Mouse (Mus musculus) yolk sac, embryonic 10.5 days (tissue): ENCODE data around the gene Rnf144a.

Experiments used
- DNase-seq: peaks from one replicate; pipeline ENCODE4 v3.0.0-alpha.2; 2017; ENCODE audit warnings: low spot score

The Rnf144a gene

DNA sequence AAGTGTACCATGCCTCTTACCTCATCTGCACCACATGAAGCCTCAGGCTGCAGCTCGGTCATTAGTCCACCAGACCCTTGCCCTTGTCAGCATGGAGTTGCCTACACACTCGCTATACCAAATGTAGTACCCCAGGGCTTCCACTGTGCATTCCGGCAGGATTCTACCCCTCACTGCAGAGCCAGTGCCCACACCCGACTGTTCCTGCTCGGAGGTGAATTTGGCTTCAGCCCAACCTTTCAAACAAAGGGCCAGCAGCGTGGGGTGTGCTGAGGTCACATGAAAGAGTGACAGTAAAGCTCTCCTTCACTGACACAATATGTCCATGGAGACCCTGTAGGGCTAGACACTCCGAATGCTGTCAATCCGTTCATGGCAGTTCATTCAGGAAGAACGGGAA lies 6.3 kb downstream of the Rnf144a start:
- no peak for DNase-seq

DNA sequence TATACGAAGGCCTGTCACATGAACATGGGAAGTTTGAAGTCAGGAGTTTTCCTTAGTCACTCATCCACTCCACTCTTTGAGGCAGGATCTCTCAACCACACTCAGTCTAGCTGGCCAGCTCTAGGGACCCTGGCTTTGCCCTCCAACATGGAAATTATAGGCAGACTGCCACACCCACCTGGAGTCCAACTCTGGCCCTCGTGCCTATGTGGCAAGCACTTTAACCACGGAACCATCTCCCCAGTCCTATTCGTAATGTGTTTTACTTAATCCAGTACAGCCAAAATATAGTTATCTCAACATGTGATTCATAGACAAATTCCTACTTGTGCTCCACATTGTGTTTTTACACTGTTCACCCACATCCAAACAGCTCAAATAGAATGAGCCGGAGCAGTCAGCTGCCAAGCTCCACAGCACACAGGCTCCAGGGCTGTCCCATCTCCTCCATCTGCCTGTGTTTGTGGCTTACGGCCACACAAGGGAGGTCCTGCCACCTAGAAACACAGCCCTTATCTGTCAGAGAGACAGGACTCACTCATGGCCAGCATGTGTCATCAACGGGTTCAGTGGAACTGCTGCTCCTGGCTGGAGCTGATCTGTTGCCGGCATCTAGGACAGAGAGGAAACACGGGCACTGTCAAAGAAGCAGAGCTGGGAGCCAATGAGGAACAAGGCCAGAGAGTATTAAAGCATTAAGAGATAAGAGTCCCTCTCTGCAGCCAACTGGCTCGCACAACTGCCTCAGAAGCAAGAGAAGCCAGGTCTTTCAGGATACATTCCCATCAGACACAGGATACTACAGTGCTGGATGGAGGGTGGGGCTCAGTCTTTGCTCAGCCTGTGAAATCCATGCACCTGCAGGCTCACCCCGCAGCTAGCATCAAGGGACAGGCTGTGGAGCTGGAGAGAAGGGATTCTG lies 10.0 kb downstream of the Rnf144a start:
- no peak for DNase-seq

GRCm38 (mm10) chr12:26403372-26404125 lies 11.5 kb downstream of the Rnf144a start:
- no peak for DNase-seq

GRCm38 (mm10) chr12:26401696-26402470 lies 13.2 kb downstream of the Rnf144a start:
- no peak for DNase-seq

GRCm38 (mm10) chr12:26401254-26401653 lies 13.8 kb downstream of the Rnf144a start:
- no peak for DNase-seq

GRCm38 (mm10) chr12:26400762-26401161 lies 14.3 kb downstream of the Rnf144a start:
- no peak for DNase-seq

DNA sequence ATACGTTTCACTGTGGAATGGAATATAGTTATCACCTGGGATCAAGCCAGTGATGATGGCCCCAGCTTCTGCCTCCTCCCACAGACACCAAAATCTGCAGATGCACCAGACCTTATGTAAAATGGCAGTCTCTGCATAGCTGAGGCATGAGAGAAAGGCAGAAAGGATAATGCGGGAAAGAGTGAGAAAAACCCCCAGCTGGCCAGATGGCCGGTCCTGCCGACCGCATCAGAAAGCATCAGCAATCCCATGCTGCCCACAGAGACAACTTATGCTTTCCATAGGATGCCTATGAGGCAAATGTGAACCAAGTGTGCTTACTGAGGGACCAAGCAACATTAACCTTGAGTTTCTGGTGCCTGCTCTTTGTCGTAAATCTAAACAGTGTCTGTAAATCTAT lies 15.7 kb downstream of the Rnf144a start:
- no peak for DNase-seq

DNA sequence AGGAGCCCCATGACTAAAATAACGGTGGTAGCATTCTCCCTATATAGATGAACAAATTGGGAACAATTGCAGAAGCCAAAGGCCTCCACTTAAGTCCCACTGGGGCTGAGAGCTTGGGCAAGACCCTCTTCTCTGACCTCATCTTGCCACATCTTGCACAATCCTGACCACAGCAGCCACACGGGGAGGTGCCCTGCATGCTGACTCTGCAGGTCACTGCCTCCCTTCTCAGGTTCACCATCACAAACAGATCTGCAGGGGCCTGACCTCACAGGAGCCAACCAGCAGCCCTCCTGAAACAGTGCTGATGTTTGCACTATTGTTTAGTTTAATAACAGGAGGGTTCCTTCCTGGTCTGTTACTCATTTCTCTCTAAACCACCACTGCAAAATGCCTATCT lies 16.5 kb downstream of the Rnf144a start:
- peak; percentile 29 for DNase-seq

- no peak for DNase-seq
Observed at GRCm38 (mm10) chr12:26394485-26395470, 20.3 kb downstream of the Rnf144a start.

DNA sequence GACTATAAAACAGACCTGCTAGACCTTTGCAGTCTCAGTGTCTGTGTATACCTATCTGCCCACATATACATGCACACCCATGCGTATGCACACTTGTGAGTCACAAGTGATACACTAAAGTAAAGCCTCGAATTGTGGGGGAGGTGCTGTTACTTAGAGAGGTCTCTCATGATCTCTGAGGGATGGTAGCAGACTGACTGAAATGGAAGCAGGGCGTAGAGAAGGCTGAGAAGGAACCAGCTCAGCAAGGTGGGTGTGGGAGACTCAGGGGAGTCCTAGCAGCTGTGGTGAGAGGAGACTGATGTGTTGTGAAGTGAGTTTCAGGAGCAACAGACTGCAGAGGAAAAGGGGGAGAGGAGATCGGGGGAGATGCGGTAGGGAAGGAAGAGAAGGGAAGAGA lies 21.8 kb downstream of the Rnf144a start:
- DNase-seq, result no peak

GRCm38 (mm10) chr12:26391162-26391561 lies 23.9 kb downstream of the Rnf144a start:
- DNase-seq, result no peak

GRCm38 (mm10) chr12:26387523-26387922 lies 27.5 kb downstream of the Rnf144a start:
- no peak for DNase-seq

DNA sequence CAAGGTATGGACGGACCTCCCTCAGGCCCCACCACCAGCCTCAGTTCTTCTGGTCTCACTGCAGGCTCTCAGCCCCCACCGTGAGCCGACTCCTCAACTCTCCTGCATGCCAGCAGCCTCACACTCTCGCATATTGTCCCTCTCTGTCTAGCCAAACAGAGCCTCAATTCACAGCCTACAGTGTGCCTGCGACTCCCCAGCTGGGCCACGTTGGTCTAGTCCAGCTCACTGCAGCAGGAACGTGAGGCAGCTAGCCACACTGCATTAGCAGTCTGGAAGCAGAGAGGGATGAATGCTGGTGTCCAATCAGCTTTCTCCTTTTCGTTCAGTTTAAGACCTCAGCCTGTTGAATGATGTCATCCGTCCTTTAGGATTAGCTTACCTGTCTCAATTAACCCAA lies 28.1 kb downstream of the Rnf144a start:
- no peak for DNase-seq

- no peak for DNase-seq
Observed at GRCm38 (mm10) chr12:26386189-26386588, 28.9 kb downstream of the Rnf144a start.

GRCm38 (mm10) chr12:26385735-26386134 lies 29.3 kb downstream of the Rnf144a start:
- no peak for DNase-seq

DNA sequence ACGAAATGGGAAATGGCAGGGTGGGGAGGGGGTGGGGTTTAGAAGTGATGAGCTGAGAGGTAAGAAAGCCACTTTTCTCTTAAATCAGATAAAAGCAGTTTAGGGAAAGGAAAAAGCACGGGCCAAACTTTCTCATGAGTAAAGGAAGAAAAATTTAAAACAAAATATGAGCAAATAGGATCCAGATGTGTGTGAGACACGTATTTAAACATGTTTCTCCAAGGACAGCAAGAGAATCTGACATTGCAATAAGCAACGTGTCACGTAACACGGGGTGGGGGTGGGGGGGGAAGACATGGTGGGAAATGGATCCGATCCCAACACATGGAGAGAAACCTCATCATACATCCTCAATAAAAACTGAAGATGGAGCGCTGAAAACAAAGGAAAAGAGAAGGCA lies 33.3 kb downstream of the Rnf144a start:
- no peak for DNase-seq

GRCm38 (mm10) chr12:26379797-26380196 lies 35.3 kb downstream of the Rnf144a start:
- DNase-seq, result no peak

- no peak for DNase-seq
Observed at GRCm38 (mm10) chr12:26377691-26378090, 37.4 kb downstream of the Rnf144a start.

DNA sequence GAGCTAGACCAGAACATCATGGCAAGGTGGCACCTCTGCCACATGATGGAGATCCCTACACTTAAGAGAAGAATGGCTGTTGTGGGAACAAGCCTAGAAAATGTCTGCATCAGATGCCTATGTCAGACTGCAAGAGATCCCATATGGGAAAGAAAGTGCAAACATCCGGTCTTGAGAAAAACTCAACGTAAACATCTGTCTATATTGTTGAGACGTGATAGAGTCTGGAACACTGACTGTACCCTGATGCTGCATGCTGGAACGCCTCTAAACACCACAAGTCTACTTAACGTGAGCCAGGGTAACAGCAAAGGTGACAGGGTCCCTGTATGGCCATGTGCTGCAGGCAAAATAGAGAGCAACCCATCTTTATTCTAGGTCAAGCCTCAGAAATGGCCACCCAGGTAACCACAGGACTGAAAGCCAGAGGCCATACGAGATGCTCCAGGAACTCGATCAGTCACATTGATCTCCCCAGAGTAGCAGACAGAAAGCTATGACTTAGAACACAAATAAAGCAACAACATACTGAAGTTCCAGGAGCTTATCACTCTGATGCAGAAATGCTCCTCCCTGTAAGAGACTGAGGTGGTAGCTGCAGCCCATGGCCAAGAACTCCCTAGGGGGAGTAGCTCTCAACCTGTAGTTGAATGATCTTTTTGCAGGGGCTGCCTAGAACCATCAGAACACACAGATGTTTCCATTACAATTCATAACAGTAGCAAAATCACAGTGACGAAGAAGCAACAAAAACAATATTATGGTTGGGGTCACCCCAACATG lies 38.3 kb downstream of the Rnf144a start:
- no peak for DNase-seq

DNA sequence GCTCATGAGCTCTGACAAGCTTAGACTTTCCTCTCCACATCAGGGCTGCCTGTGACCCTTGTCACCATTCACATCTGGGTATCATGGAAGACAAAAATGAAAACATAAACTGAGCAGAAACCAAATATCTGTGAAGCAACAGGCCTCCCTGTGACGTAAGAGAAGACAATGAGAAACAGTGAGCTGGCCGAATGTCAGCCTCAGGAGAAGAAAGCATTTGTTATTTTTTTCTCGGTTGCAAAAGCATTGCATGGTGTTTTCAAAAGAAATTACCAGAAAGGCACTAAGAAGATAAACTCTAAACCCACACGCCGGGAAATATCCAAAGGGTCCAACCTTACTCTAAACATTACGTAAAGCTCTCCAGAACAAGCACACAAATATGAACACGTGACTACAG lies 41.3 kb downstream of the Rnf144a start:
- DNase-seq, result no peak
